Mouse (Mus musculus) limb, embryonic 13.5 days (tissue): ENCODE measurements at regions not wholly inside any gene's neighbourhood (a gene's known extent, or its start where the extent isn't known, plus 50 kb on each side); places are given as distances from the start of the nearest gene placed in this dataset.

ENCODE experiments used
- ATAC-seq: fragments of 200-750 bp; cut with Nextera tagmentation; 2 replicates; pipeline ENCODE4 v1.8.0; 2017; ENCODE audit warnings: low read depth, moderate number of reproducible peaks, moderate TSS enrichment; ENCODE audit not compliant: low FRiP score
- H3K27ac ChIP-seq: fragments of 300-500 bp; sonication (generic); 2 replicates; pipeline ENCODE4 v1.5.1; 2015; ENCODE audit warnings: inconsistent platforms, mild to moderate bottlenecking, moderate library complexity
- H3K27me3 ChIP-seq: fragments of 300-500 bp; sonication (generic); 2 replicates; pipeline ENCODE4 v1.6.1; 2015; ENCODE audit warnings: mild to moderate bottlenecking, inconsistent platforms
- H3K36me3 ChIP-seq: fragments of 300-500 bp; sonication (generic); 2 replicates; pipeline ENCODE4 v1.6.1; 2015; ENCODE audit warnings: inconsistent platforms, mild to moderate bottlenecking, moderate library complexity
- H3K4me1 ChIP-seq: fragments of 300-500 bp; sonication (generic); 2 replicates; pipeline ENCODE4 v1.6.1; 2015; ENCODE audit warnings: inconsistent platforms
- H3K4me2 ChIP-seq: fragments of 300-500 bp; sonication (generic); replicated peaks from 2 replicates; pipeline ENCODE4 v1.6.1; 2015; ENCODE audit warnings: inconsistent platforms, mild to moderate bottlenecking, moderate library complexity
- H3K4me3 ChIP-seq: fragments of 300-500 bp; sonication (generic); 2 replicates; pipeline ENCODE4 v1.5.1; 2015; ENCODE audit warnings: moderate library complexity, mild to moderate bottlenecking, inconsistent platforms
- H3K9ac ChIP-seq: fragments of 300-500 bp; sonication (generic); 2 replicates; pipeline ENCODE4 v1.6.1; 2015; ENCODE audit warnings: mild to moderate bottlenecking, inconsistent platforms
- H3K9me3 ChIP-seq: fragments of 300-500 bp; sonication (generic); 2 replicates; pipeline ENCODE4 v1.6.1; 2016; ENCODE audit warnings: inconsistent platforms
- WGBS: fragments of 180-500 bp; shearing (Covaris S2); methylation state at CpG from one replicate; pipeline ENCODE4 v1.1.7; 2015; 5-methylcytosine and 5-hydroxymethylcytosine counted together

- no peaks in the 10 kb centered on the region for H3K27me3 ChIP-seq
- no peak overlapping the region for H3K27ac ChIP-seq
- H3K9ac ChIP-seq, result no peak overlapping the region
- WGBS, result 83% methylated on average over 4 of the region's 4 CpGs
- H3K4me3 ChIP-seq, result no peak overlapping the region
- no peaks in the 10 kb centered on the region for H3K9me3 ChIP-seq
- no peak overlapping the region for H3K4me2 ChIP-seq
- H3K36me3 ChIP-seq, result no peaks in the 10 kb centered on the region
- H3K4me1 ChIP-seq, result no peaks in the 10 kb centered on the region
- ATAC-seq, result no peak
These were observed 697.7 kb upstream of the 4930444P10Rik start for GRCm38 (mm10) chr1:16790733-16791309.

DNA sequence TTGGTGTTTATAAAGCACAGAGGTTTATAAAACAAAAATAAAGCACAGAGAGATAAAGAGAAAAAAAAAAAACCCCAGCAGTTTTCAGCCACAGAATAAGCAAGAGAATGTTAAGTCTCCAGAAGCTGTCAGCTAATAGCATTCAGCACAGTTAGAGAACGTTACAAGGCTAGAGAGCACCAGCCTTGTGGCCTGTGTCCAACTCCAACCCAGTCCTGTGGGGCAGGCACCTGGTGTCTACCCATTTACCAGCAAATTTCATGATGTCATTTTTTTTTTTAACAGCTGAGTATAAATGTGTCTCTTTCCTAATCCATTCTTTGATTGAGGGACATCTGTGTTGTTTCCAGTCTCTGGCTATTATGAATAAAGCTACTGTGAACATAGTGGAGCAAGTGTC lies 686.7 kb upstream of the 4930444P10Rik start:
- Histone ChIP-seq H3K27ac (no peak overlapping the region), H3K9me3 (no peaks in the 10 kb centered on the region), H3K36me3 (no peaks in the 10 kb centered on the region), H3K4me3 (no peak overlapping the region), H3K9ac (no peak overlapping the region), H3K4me2 (no peak overlapping the region), H3K4me1 (no peaks in the 10 kb centered on the region), H3K27me3 (no peaks in the 10 kb centered on the region)
- no peak for ATAC-seq
- WGBS, result 52% methylated on average over 1 of the region's 1 CpGs

- Histone ChIP-seq H3K27me3 (no peaks in the 10 kb centered on the region), H3K9me3 (no peaks in the 10 kb centered on the region), H3K9ac (no peak overlapping the region), H3K4me2 (no peak overlapping the region), H3K36me3 (no peaks in the 10 kb centered on the region), H3K27ac (no peak overlapping the region), H3K4me3 (no peak overlapping the region), H3K4me1 (no peaks in the 10 kb centered on the region)
- WGBS, result 90% methylated on average over 1 of the region's 1 CpGs
- no peak for ATAC-seq
These were observed 667.8 kb upstream of the 4930444P10Rik start for GRCm38 (mm10) chr1:16760951-16761350.
